In the genomic region with DNA sequence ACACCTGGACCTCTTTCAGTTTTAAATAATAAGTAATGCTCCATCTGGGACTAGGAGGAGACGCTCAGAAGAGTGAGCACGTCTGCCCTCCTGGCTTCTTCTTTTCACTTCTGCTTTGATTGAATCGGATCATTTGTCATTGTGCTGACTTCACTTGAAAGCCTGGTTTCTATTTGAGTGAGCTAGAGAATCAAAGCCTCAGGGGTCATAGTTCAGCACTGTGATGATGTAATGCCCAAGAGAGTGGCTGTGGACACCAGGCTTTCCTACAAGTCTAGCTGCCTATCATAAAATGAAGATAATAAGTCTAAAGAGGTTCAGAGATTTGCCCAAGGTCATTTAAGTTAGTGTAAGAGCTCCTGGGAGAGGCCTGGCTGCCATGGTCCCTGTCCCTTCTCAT, we compare ENCODE assay signal across 14 mouse cellular contexts. TPM values are rescaled to one million over a fixed set of nuclear protein-coding genes. Genes with fewer than 3 reads are reported as not detected.
DNase-seq lines count a peak whose midpoint lies in the region; ATAC-seq and TF ChIP-seq lines count a peak whose summit lies in the region.
"Had no signal": no experiment of that assay in that cellular context is flagged by ENCODE, and none has a peak within 500 bp of the region (broad histone marks: within the 10 kb centered on the region; RNA-seq: fewer than 3 reads in every experiment).

No protein-coding gene starts in this region.

- no peak for ATAC-seq in hindbrain, postnatal 0 days

- no peaks in the 10 kb centered on the region for H3K36me3 ChIP-seq in hindbrain, embryonic 10.5 days
- no peaks in the 10 kb centered on the region for H3K36me3 ChIP-seq in hindbrain, postnatal 0 days (ENCODE audit: insufficient read depth, low read length)
- H3K36me3 ChIP-seq: lung, embryonic 15.5 days had no signal

- H3K27me3 ChIP-seq in hindbrain, embryonic 10.5 days (ENCODE audit: insufficient read depth, poor library complexity, severe bottlenecking) = no peaks in the 10 kb centered on the region
- no peaks in the 10 kb centered on the region for H3K27me3 ChIP-seq in hindbrain, postnatal 0 days (ENCODE audit: insufficient read depth, low read length)
- H3K27me3 ChIP-seq: lung, embryonic 15.5 days had no signal

- WGBS in hindbrain, embryonic 10.5 days = 14% methylated on average over 3 of the region's 3 CpGs
- WGBS in hindbrain, postnatal 0 days = 23% methylated on average over 3 of the region's 3 CpGs

- 0 out of 2 replicates have a peak overlapping the region, but pooled peaks have one; percentile 16 for H3K27ac ChIP-seq in hindbrain, embryonic 10.5 days
- no peak overlapping the region for H3K27ac ChIP-seq in hindbrain, postnatal 0 days
- H3K27ac ChIP-seq: lung, embryonic 15.5 days had no signal

- H3K4me1 ChIP-seq in hindbrain, embryonic 10.5 days (replicated peaks) = peaks cover 14% of the 10 kb centered on the region
- no peaks in the 10 kb centered on the region for H3K4me1 ChIP-seq in hindbrain, postnatal 0 days (ENCODE audit: insufficient read depth, low read length)
- H3K4me1 ChIP-seq: lung, embryonic 15.5 days had no signal

- no peaks in the 10 kb centered on the region for H3K9me3 ChIP-seq in hindbrain, embryonic 10.5 days
- no peaks in the 10 kb centered on the region for H3K9me3 ChIP-seq in hindbrain, postnatal 0 days (ENCODE audit: low read length)
- H3K9me3 ChIP-seq: lung, embryonic 15.5 days had no signal

- no peak for TF ChIP-seq CTCF in hindbrain, postnatal 0 days (IDR thresholded peaks at IDR 0.05; ENCODE audit: low read depth)
- no peak for TF ChIP-seq CTCF in brain, embryonic 14.5 days (IDR thresholded peaks at IDR 0.05; ENCODE audit: borderline replicate concordance, extremely low read depth, insufficient read depth, insufficient read length)

- peak; percentile 35 for DNase-seq in hindbrain, embryonic 10.5 days (ENCODE audit: low spot score)
- no peak for DNase-seq in hindbrain, postnatal 0 days (ENCODE audit: low spot score)
- peak; percentile 4 for DNase-seq in 3T3-L1 (ENCODE audit: low read depth, low spot score)
- peak; percentile 35 for DNase-seq in brain, embryonic 14.5 days (ENCODE audit: low read depth)
- peak; percentile 29 for DNase-seq in kidney, postnatal 14 days
- no peak for DNase-seq in left cerebral cortex, adult 11 months (ENCODE audit: low spot score)
- no peak for DNase-seq in layer of hippocampus, postnatal 14 days (ENCODE audit: low spot score in 2 of 2)
- no peak for DNase-seq in testis, postnatal 14 days (ENCODE audit: low spot score)
- DNase-seq: cerebellum, adult 11-12 months; heart, postnatal 14 days; layer of hippocampus, postnatal 36 days had no signal

- H3K9ac ChIP-seq in hindbrain, postnatal 0 days (replicated peaks; ENCODE audit: low read length) = no peak overlapping the region
- H3K9ac ChIP-seq: lung, embryonic 15.5 days had no signal

- TF ChIP-seq POLR2A in brain, embryonic 14.5 days (IDR thresholded peaks at IDR 0.05; ENCODE audit: borderline replicate concordance, extremely low read depth, insufficient read depth, insufficient read length, poor library complexity, severe bottlenecking) = no peak

- H3K4me3 ChIP-seq in hindbrain, embryonic 10.5 days = no peak overlapping the region
- H3K4me3 ChIP-seq in hindbrain, postnatal 0 days (ENCODE audit: low read length) = no peak overlapping the region
- H3K4me3 ChIP-seq: lung, embryonic 15.5 days had no signal

- H3K4me2 ChIP-seq in hindbrain, postnatal 0 days (ENCODE audit: low read depth, low read length) = no peak overlapping the region
- H3K4me2 ChIP-seq: lung, embryonic 15.5 days had no signal

RNA-seq across cellular contexts. Expression of a gene that starts 5.2 kb away (rescaled TPM):
- 0.11 TPM in 1 of 2 replicates, not detected in the other for polyA plus RNA-seq in hindbrain, embryonic 10.5 days (2016; fragmentation: Nextera tagmentation; extraction: Ambion mirVana)
- total RNA-seq in hindbrain, postnatal 0 days (2014; rRNA removed) = not detected in 2 replicates
- polyA plus RNA-seq in hindbrain, postnatal 0 days (2015; fragmentation: Nextera tagmentation; extraction: Ambion mirVana) = not detected in 2 replicates
- polyA plus RNA-seq in brain, embryonic 14.5 days (2012; rRNA removed) = not detected in 2 replicates
- under 1 TPM; 0.21 to 0.41 TPM for total RNA-seq in layer of hippocampus, postnatal 14 days (2021)
- total RNA-seq: layer of hippocampus, postnatal 36 days; midbrain, postnatal 0 days had no signal
- polyA plus RNA-seq: lung, embryonic 15.5 days; midbrain, postnatal 0 days; stomach, embryonic 14.5 days had no signal

RNA-seq across cellular contexts. Expression of a gene that starts 23.4 kb away (rescaled TPM):
- 0.05 and 0.12 TPM in 2 replicates for polyA plus RNA-seq in hindbrain, embryonic 10.5 days (2016; fragmentation: Nextera tagmentation; extraction: Ambion mirVana)
- not detected in 2 replicates for total RNA-seq in hindbrain, postnatal 0 days (2014; rRNA removed)
- not detected in 2 replicates for polyA plus RNA-seq in hindbrain, postnatal 0 days (2015; fragmentation: Nextera tagmentation; extraction: Ambion mirVana)
- polyA plus RNA-seq in brain, embryonic 14.5 days (2012; rRNA removed) = not detected in 2 replicates
- under 1 TPM; 0.65 to 0.79 TPM for total RNA-seq in layer of hippocampus, postnatal 14 days (2021)
- total RNA-seq: midbrain, postnatal 0 days had no signal
- polyA plus RNA-seq: lung, embryonic 15.5 days; midbrain, postnatal 0 days; stomach, embryonic 14.5 days had no signal

RNA-seq across cellular contexts. Expression of a gene that starts 48.1 kb away (rescaled TPM):
- 25.1 and 27.3 TPM in 2 replicates for polyA plus RNA-seq in hindbrain, embryonic 10.5 days (2016; fragmentation: Nextera tagmentation; extraction: Ambion mirVana)
- 20.2 and 21.4 TPM in 2 replicates for total RNA-seq in hindbrain, postnatal 0 days (2014; rRNA removed)
- 23.0 and 26.5 TPM in 2 replicates for polyA plus RNA-seq in hindbrain, postnatal 0 days (2015; fragmentation: Nextera tagmentation; extraction: Ambion mirVana)
- 4.0 and 6.0 TPM in 2 replicates for polyA plus RNA-seq in brain, embryonic 14.5 days (2012; rRNA removed)
- 10 to 100 TPM; 16.3 to 17.0 TPM for total RNA-seq in layer of hippocampus, postnatal 14 days (2021)

RNA-seq across cellular contexts. Expression of a gene that starts 51.7 kb away (rescaled TPM):
- 40.4 and 50.4 TPM in 2 replicates for polyA plus RNA-seq in hindbrain, embryonic 10.5 days (2016; fragmentation: Nextera tagmentation; extraction: Ambion mirVana)
- total RNA-seq in hindbrain, postnatal 0 days (2014; rRNA removed) = 9.4 and 16.9 TPM in 2 replicates
- 8.1 and 8.7 TPM in 2 replicates for polyA plus RNA-seq in hindbrain, postnatal 0 days (2015; fragmentation: Nextera tagmentation; extraction: Ambion mirVana)
- 15.6 and 20.1 TPM in 2 replicates for polyA plus RNA-seq in brain, embryonic 14.5 days (2012; rRNA removed)
- 100 to 1,000 TPM; 479 to 510 TPM for total RNA-seq in layer of hippocampus, postnatal 14 days (2021)

RNA-seq across cellular contexts. Expression of a gene that starts 53.5 kb away (rescaled TPM):
- not detected in 2 replicates for polyA plus RNA-seq in hindbrain, embryonic 10.5 days (2016; fragmentation: Nextera tagmentation; extraction: Ambion mirVana)
- not detected in 2 replicates for total RNA-seq in hindbrain, postnatal 0 days (2014; rRNA removed)
- polyA plus RNA-seq in hindbrain, postnatal 0 days (2015; fragmentation: Nextera tagmentation; extraction: Ambion mirVana) = not detected in 2 replicates
- 0.04 TPM in 1 of 2 replicates, not detected in the other for polyA plus RNA-seq in brain, embryonic 14.5 days (2012; rRNA removed)
- total RNA-seq in layer of hippocampus, postnatal 14 days (2021) = not detected
- total RNA-seq: heart, postnatal 14 days; layer of hippocampus, postnatal 36 days; midbrain, postnatal 0 days had no signal
- polyA plus RNA-seq: lung, embryonic 15.5 days; midbrain, postnatal 0 days; stomach, embryonic 14.5 days had no signal

Comparison
In these comparisons a context has a peak if more than half of its experiments do, and no peak if none do; other contexts are left out.
1. DNase-seq: peak in hindbrain, embryonic 10.5 days (single experiment), 3T3-L1 (single experiment), brain, embryonic 14.5 days (single experiment) and kidney, postnatal 14 days (single experiment); none in hindbrain, postnatal 0 days (single experiment), left cerebral cortex, adult 11 months (single experiment), layer of hippocampus, postnatal 14 days (0 of 2) and testis, postnatal 14 days (single experiment).